Mouse (Mus musculus) gastrocnemius, adult 8-10 months (tissue): ENCODE measurements around the gene Poc1b. TPM values are rescaled to one million over a fixed set of nuclear protein-coding genes. Genes with fewer than 3 reads are reported as not detected.
"Not testable (repeated sequence)": the region's sequence is repeated elsewhere in the genome, so short reads cannot be mapped to it uniquely, and the experiment has no call there.

Experiments
- DNase-seq, 2 experiments: peaks; one replicate each; pipeline ENCODE4 v3.0.0; 2022; ENCODE audit warnings: low spot score in 2 of 2
- total RNA-seq, 4 experiments: library from RNA; stranded (reverse); gene quantifications; 2 replicates each; pipeline ENCODE4 v1.2.4; 2022

The Poc1b gene
- total RNA-seq, 4 experiments from 2014 or later: 2.4 to 5.5 (median 3.7) TPM

DNA sequence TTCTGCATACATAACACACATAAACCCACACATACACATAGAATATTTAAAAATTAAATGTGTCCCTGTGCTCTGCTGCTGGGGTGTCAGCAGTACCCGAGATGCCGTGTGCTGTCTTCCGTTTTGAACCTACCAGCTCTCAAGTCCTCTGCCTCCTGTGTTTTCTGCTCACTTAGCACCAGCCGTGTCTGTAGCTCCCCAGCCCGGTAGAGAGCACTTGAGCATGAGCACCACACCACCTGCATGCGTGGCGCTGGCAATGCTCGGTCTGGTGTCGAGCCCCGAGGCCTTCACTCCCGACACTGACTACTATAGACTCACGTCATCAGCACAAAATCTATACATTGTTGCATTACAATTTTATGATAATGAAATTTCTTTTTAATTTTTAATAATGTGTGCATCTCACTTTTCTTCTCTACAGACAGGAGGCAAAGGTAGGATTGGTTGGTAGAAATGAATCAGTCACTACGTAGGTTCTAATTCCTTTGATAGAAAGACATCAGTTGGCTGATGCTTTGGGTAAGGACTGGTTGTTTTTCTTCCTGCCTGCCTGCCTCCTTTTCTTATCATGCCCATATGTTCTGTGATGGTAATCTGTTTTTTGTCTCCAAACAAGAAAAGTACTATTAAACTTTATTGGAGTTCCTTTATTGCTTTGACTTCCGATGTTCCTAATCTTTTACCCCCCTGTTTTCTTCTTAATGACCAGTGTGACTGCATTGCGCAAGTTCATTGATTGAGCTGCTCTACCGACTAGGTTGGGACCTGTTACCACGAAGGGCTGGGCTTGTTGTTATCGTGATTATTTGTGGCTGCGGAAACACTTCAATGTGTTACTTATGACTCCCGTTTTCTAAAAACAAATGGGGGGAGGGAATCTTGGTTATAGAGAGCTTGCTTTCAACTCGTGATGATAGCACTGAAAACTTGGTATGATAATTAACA lies 82.1 kb downstream of the Poc1b start:
- DNase-seq: no peak

DNA sequence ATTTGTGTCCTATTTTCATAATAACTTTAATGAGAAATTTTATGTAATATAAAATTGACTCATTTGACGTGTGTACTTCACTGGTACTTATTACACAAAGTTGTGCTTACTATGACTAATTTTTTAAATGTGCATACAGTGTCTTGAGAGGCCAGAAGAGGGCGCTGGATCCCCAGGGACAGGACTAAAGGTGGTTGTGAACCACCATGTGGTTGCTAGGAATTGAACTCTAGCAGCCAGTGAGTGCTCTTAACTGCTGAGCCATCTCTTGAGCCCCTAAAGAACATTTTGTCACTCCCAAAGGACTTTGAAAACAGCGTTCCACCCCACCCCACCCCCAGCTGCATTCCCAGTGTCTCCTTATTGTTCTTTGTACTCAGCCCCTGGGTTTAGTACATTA lies 84.0 kb downstream of the Poc1b start:
- no peak for DNase-seq

DNA sequence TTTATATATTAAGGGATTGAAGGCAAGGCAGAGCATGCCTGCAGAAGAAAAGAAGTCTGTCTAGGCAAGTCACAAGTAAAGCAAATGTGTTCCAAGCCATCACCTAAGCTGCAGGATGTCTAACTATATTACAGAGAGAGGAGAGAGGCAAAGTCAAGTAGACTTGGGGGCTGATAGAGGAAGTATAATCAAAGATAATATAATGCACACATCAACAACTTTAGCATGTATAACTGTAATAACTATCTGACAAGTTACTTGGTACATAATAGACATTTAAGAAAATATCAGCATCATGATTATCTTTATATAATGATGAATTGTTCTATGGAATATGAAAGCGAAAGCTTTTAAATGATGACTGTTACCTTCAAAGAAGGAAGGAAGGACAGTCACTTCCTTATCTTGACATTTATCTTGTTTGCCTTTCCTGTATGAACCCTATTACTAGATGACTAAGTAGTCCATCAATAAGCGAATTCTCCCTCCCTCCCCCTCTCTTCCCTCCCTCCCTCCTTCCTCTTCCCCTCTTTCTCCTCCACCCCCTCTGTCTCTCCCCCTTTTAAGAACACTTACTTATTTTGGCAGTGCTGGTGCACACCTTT lies 87.7 kb downstream of the Poc1b start:
- DNase-seq: no peak

DNA sequence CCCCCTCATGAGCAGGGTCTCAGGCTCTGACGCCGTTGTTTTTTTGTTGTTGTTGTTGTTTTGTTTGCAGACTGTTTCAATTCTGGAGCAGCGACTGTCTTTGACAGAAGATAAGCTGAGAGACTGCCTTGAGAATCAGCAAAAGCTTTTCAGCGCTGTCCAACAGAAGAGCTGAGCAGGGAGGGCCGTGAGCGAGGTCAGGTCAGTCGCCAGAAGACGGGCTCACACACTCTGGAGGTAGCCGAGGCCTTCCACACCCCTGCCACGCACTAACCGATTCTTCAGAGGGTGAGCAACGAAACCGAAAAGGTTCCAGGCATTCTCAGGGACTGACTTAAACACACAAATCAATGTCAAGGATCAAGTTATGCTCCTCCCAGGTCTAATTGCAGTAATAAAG lies 89.7 kb downstream of the Poc1b start:
- DNase-seq: no peak

DNA sequence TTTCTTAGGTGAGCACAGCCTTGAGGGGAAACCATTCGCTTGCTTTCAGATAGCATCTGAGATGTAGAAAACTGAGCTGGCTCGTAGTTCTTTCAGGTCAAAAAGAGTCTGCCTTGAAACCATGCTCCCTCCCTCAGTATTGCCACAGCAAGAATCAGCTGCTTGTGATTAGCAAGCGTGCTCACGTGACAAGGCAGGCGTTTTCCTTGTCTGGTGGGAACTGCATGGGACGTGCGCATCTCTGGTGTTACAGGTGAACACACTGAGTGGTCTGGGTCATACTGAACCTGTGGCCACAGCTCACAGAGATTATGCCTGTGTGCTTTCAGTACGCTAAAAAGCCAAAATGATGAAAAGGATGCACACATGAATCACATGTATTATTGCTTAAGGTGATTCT lies 90.3 kb downstream of the Poc1b start:
- DNase-seq: no peak

DNA sequence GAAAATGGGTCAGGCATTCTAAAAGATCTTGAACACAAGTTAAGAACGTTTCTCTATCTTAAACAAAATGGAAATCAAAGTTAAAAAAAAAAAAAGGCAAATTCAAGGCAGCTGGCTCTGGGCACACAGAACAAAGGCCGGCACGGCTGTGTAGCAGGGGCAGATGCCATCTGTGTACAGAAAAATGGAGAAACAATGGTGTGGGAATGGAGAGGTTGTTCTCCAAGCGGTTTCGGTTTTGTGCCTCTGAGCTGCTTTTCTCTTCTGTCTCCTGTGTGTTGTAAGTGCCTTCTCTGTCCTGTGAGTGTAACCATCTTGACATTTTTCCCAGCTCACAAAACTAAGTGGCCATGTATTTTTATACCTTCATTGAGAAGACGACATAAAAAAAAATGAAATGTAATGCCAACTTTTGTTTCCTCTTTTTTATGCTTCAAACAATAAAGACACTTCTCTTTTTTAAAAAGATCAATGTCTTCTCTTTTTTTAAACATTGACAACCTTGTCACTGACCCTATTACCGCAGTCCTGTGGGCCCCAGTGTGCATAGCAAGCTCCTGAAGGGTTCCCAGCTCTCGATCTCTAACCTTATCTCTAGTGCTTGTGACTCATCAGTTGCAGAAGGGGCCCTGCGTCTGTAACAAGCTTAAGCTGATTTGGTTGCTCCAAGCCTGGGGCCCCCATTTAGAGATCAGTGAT lies 90.9 kb downstream of the Poc1b start:
- DNase-seq: no peak

DNA sequence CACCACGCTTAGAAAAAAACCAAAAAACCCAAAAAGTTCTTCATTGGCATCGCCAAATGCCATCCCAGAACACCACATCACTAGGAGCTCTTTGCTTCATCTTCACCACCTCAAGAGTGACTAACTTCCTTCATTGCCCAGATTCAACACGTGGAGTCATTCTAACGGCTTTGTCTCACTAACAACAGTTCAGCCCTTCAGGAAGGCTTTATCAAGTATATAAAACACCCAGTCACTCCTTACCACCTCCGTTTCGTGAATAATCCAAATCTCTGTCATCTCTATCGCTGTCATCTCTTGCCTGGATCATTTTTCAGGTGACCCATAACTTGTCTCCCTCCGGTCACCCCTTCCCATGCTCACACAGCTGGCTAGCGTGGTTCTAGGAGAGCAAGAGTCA lies 92.1 kb downstream of the Poc1b start:
- DNase-seq: no peak

DNA sequence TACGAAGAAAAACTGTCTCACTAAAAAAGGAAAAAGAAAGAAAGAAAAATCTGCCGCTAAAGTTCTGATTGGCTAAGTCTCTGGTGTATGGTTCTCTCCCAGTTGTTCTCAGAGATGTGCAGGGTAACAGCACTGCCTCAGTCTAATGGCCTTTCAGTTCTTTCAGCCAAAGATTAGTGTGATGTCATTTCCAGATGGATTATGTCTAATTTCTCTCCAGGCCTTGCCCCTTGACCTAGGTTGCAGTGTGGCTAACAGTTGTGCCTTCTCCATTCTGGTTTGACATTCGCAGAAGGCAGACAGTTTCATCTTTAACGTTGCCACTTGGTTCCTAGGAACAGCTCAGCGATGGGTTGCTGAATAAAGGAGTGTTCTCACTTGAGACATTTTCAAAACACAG lies 94.1 kb downstream of the Poc1b start:
- DNase-seq: no peak

DNA sequence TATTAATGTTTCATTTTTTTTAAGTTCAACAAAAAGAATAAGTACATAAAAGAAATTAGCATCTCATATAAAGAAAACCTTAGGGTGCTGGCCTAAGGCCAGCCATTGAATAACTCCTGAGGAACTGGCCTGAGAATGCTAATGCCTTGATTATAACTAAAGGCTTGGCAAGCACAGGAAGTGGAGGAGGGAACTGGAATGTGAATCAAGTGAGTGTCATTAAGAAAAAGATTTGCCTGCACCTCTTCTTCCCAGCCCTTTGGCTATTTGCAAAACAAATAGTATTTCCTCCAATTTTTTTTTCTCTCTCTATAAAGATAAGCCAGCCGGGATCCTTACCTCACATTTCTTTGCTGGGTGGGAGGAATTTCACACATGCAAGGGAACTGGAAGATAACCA lies 95.0 kb downstream of the Poc1b start:
- DNase-seq: no peak

DNA sequence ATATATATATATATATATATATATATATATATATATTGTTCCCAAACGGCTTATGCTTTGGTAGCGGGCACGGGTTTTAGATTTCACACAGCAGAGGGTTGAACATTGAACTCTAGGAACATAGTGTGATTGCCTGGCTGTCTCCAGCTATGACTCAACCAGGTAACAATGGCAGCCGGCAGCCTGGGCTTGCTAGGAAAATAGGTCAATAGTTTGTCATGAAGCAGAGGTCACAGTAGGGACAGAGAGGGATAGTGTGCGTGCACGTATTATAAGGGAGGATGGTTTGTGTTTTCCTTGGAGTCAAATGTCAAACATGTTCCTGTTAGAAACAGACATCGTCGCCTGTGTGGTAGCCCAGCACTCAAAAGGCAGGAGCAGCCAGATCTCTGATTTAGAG lies 95.5 kb downstream of the Poc1b start:
- no peak for DNase-seq

DNA sequence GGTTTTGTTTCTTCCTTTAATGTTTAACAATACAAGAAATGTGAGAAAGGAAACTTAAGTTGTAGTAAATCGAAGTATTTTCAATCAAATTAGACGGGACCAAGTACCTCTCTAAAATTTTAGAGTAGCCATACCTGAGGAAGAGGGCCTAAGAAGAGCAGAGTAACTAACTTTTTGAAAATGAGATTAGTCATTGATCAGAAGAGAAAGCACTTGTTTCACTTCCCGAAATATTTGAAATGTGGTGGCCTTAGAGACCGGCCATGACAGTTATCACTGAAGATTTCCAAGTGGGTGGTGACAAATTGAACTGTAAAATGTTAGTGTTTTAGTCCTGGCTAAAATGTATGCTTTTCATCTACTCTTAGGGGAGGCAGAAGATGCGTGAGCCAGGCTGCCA lies 96.3 kb downstream of the Poc1b start:
- DNase-seq: no peak

DNA sequence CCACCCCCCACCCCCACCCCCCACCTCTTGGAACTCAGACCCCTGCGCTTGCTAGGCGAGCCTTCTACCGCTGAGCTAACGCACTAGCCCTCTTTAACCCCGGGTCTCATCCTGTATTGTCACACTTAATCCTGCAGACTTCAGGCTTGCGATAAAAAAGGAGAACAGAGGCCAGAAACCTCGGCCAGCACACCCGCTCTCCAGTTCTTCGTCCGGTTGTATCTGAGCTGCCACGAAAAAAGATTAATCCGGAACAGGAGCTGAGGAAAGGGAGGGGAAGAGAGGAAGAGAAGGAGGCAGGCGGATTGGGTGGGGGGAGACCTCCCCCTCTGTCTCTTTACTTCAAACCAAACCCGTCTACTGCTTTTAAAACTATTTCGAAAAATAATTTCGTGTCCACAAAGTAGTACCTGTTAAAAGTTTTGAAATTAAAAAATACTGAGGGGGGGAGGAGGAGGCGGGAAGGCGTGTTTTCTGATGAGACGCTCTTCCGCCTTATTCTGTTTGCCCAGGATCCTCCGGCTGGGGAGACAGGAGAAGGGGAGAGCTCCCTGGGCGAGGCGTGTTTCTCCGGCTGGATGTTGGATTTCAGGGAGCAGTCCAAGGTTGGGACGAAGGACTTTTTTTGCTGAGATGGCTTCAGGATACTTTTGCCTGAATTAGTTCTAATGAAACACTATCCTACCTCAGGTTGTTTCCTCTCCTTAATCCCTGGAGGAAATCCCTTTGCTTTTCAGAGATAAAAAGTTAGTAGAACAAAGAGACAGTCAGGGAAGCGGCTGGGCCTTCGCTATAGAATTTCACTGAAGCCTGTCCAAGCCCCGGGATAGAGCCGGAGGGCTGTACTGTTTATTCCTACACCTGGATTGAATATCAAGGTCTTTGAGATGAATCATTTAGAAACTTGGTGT lies 97.0 kb downstream of the Poc1b start:
- no peak for DNase-seq

DNA sequence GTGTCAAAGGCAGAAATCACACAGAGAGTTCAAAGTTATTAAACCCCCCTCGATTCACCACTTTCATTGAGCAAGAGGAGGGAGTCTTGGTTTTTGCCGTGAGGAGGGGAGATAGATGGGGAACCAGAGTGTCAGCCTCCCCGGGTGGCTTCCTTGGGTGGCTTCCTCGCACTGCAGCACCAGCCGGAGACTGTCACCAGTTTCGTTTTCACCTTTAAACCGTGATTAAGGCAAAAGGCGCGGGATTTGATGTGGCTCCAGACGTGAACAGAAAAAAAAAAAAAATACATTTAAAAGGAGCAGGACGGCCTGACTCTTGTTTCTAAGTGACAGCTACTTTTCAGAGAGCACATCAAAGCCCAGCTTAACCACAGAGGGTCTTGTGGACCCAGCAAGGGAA lies 97.7 kb downstream of the Poc1b start:
- no peak for DNase-seq

DNA sequence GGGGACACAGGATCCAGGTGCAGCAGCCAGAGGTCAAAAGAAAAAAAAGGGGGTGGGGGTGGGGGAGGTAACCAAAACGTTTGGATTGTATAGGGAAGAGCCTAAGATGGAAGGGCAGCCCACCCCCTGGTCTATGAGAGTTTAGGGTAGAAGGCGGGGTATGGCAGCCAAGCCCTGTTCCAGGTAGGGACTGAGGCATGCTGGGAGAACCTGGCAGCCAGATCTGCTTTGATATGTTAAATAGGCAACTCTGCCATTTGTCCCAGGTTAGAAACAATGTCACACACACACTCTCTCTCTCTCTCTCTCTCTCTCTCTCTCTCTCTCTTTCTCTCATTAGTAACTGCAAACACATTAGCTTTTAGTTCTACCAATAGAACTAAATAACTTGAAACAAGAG lies 100.3 kb downstream of the Poc1b start:
- no peak for DNase-seq

DNA sequence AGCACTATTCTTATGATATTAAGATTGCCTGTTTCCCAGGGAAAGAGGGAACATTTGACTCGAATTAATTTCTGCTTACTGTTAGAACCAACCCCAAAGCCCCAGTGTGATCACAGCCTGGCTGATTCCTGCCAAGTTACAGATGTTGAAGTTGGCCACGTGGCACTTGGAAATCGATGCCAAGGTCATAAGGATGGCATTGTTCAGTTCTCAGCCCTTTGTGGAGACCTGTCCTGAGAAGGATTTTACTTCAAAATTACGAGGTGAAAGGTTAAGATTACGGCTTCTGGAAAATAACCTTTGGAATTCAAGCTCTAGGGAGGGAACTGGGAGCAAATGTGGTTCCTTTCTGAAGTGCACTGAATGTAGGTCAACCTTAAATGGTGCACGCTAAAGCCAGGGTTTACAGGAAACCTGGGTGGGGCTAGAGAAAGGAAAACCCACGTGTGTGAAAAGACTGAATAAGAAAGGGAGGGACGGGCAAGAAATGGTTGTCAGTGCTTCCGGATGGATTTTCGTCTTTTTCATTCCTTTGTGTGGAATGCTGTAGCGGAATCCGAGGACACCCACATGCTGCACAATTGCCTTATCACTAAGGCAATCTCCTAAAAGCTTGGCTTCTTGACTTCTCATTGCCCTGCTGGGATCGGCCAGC lies 102.4 kb downstream of the Poc1b start:
- no peak for DNase-seq

DNA sequence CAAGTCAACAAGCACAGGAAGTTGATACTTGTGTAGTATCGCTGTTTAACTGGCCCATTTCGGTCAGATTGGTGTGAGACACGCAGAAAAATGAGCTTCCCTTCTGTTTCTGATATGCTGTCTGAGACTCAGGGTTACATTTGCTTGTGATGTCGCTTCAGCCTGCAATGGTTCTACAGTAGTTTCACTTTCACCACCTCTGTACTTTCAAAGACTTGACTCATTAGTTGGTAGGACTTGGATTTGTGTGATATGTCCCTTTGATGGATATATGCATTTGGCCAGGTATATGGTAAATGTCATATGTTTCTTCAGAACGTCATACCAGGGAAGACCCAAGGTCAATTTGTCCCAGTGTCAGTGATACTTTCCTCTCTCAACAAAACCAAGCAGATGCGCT lies 104.2 kb downstream of the Poc1b start:
- no peak for DNase-seq

DNA sequence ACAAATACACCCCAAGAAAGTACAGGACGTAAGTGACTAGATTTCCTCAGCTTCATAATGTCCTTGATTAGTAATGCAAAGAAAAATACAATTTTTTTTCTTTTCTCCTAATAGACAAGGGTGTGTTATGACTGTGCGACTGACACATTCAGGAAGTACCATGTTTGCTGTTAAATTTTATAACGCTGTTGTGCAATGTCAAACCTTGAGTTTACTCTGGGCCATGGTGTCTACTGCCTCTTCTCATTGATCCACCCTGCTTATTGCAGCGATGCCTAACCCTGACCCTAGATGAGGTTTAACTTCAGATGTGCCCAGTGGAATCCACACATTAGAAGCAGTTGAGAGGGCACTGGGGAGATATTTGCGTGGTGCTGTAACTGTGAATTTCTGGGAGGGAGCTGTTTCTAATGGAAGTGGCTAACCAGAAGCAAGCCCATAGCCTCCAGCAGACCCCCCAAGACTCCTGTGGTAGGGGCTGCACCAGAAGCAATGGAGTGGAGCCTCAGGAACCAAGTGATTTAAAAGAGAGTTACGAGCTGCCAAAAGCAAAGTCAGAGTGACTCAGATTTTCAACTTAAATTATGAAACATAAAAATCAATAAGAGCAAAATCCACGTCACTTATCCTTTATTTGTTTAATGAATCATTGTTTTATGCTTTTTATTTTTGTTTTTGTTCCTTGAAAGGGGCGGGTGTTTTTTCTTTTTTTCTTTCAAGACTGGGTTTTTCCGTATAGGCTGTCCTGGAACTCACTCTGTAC lies 104.8 kb downstream of the Poc1b start:
- no peak for DNase-seq

DNA sequence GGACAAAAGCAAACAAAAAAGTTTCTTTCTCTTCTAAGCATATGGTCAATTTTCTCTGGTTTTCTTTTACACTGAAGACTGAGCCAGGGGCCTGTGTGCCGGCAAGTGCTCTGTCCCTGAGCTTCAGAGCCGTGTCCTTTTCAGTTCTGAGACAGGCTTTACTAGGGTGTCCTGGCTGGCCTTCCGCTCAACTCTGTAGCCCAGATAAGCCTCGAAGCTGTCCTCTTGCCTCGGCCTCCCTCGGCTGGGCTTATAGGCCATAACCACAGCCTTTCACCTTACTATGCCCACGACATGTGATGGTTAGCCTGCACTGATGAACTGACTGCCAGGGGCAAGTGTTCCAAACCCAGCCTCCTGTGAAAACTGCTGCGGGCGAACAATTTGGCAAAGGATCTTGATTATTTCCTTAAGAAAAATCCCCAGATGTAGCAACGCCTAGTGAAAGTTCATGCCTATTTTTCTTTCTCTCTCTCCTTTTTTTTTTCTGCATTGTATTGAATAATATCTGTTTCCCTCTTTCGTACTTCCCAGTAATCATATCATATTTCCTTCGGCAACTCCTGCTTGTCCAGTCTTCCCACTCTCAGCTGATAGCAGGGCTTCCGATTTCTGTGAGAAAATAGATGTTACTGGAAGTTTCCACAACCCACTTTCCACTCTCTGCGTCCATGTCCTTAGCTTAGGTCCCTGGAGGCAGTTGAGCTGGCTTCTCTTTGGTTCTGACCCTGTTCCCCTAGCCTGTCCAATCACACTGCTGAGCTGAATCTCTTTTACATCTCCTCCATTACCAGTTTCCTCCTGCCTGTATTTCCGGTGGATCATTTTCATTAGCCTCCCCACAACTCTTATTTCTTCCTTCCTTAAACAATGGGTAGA lies 107.8 kb downstream of the Poc1b start:
- DNase-seq: no peak

DNA sequence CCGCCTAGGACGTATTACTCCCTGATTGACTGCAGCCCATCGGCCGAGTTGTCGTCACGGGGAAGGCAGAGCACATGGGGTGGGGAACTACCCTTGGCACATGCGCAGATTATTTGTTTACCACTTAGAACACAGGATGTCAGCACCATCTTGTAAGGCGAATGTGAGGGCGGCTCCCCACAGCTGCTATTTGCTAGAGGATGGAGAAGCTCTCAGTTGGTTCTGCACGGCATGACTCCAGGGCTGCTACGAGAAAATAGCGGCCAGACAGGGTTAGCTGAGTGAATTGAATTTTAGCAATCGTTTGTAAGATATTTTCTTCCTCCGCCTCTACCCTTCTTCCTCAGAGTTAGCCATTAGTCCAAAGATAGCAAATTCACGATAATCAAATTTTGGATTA lies 109.7 kb downstream of the Poc1b start:
- not testable (repeated sequence) for DNase-seq
